Mouse (Mus musculus) heart, embryonic 13.5 days (tissue): ENCODE measurements around the gene B230104I21Rik. TPM values are rescaled to one million over a fixed set of nuclear protein-coding genes. Genes with fewer than 3 reads are reported as not detected.

ENCODE experiments used
- ATAC-seq: fragments of 200-750 bp; cut with Nextera tagmentation; 2 replicates; pipeline ENCODE4 v1.8.0; 2017; ENCODE audit warnings: moderate TSS enrichment; ENCODE audit not compliant: insufficient number of reproducible peaks, low FRiP score, low TSS enrichment; ENCODE audit errors: extremely low read depth
- H3K27ac ChIP-seq: fragments of 300-500 bp; sonication (generic); replicated peaks from 2 replicates; pipeline ENCODE4 v1.5.1; 2015; ENCODE audit warnings: moderate library complexity, mild to moderate bottlenecking, inconsistent platforms
- H3K27me3 ChIP-seq: fragments of 300-500 bp; sonication (generic); replicated peaks from 2 replicates; pipeline ENCODE4 v1.6.1; 2015; ENCODE audit warnings: mild to moderate bottlenecking, inconsistent platforms
- H3K36me3 ChIP-seq: fragments of 300-500 bp; sonication (generic); 2 replicates; pipeline ENCODE4 v1.6.1; 2015; ENCODE audit warnings: mild to moderate bottlenecking, inconsistent platforms
- H3K4me1 ChIP-seq: fragments of 300-500 bp; sonication (generic); 2 replicates; pipeline ENCODE4 v1.6.1; 2015; ENCODE audit warnings: inconsistent platforms
- H3K4me2 ChIP-seq: fragments of 300-500 bp; sonication (generic); 2 replicates; pipeline ENCODE4 v1.6.1; 2015; ENCODE audit warnings: inconsistent platforms, mild to moderate bottlenecking, moderate library complexity
- H3K4me3 ChIP-seq: fragments of 300-500 bp; sonication (generic); 2 replicates; pipeline ENCODE4 v1.5.1; 2015; ENCODE audit warnings: moderate library complexity, mild to moderate bottlenecking, inconsistent platforms
- H3K9ac ChIP-seq: fragments of 300-500 bp; sonication (generic); 2 replicates; pipeline ENCODE4 v1.6.1; 2015; ENCODE audit warnings: inconsistent platforms, mild to moderate bottlenecking, moderate library complexity
- H3K9me3 ChIP-seq: fragments of 300-500 bp; sonication (generic); 2 replicates; pipeline ENCODE4 v1.6.1; 2016; ENCODE audit warnings: inconsistent platforms
- WGBS: fragments of 180-500 bp; shearing (Covaris S2); methylation state at CpG from one replicate; pipeline ENCODE4 v1.1.7; 2015; ENCODE audit warnings: mixed read lengths; 5-methylcytosine and 5-hydroxymethylcytosine counted together
- polyA plus RNA-seq: library from polyadenylated mRNA; unstranded; fragments of >200 nt; fragmentation: Nextera tagmentation; extraction: Ambion mirVana; gene quantifications from 2 replicates; pipeline ENCODE4 v1.2.1, GENCODE M21; 2015

The B230104I21Rik gene
- polyA plus RNA-seq, 1 experiment from 2014 or later = not detected

GRCm38 (mm10) chr4:154371542-154372247 is 35.8 kb downstream of the B230104I21Rik start:
- Histone ChIP-seq H3K27ac (no peak overlapping the region), H3K27me3 (peaks cover 59% of the 10 kb centered on the region), H3K4me1 (peaks cover 47% of the 10 kb centered on the region), H3K36me3 (no peaks in the 10 kb centered on the region), H3K4me2 (no peak overlapping the region), H3K4me3 (no peak overlapping the region), H3K9me3 (no peaks in the 10 kb centered on the region), H3K9ac (no peak overlapping the region; the same call in 1 of the 2 replicates)
- WGBS = 55% methylated on average over 13 of the region's 13 CpGs
- no peak for ATAC-seq

- Histone ChIP-seq H3K27ac (no peak overlapping the region), H3K27me3 (peaks cover 68% of the 10 kb centered on the region), H3K9me3 (no peaks in the 10 kb centered on the region), H3K36me3 (no peaks in the 10 kb centered on the region), H3K9ac (no peak overlapping the region), H3K4me3 (no peak overlapping the region), H3K4me1 (peaks cover 19% of the 10 kb centered on the region), H3K4me2 (no peak overlapping the region)
- 75% methylated on average over 10 of the region's 10 CpGs for WGBS
- no peak for ATAC-seq
Observed at GRCm38 (mm10) chr4:154375939-154376625, 40.2 kb downstream of the B230104I21Rik start.

GRCm38 (mm10) chr4:154378876-154379275 is 42.9 kb downstream of the B230104I21Rik start:
- Histone ChIP-seq H3K9ac (no peak overlapping the region), H3K4me2 (no peak overlapping the region), H3K4me3 (no peak overlapping the region), H3K36me3 (no peaks in the 10 kb centered on the region), H3K27me3 (peaks cover 70% of the 10 kb centered on the region), H3K27ac (no peak overlapping the region), H3K4me1 (no peaks in the 10 kb centered on the region), H3K9me3 (no peaks in the 10 kb centered on the region)
- 91% methylated on average over 2 of the region's 2 CpGs for WGBS
- no peak for ATAC-seq

- Histone ChIP-seq H3K9me3 (no peaks in the 10 kb centered on the region), H3K4me1 (peaks cover 43% of the 10 kb centered on the region), H3K36me3 (no peaks in the 10 kb centered on the region), H3K4me2 (no peak overlapping the region), H3K27me3 (peaks cover 95% of the 10 kb centered on the region), H3K9ac (no peak overlapping the region), H3K27ac (no peak overlapping the region), H3K4me3 (no peak overlapping the region)
- no peak for ATAC-seq
- WGBS = 67% methylated on average over 8 of the region's 8 CpGs
Observed at GRCm38 (mm10) chr4:154385208-154385607, 49.3 kb downstream of the B230104I21Rik start.

GRCm38 (mm10) chr4:154385918-154386317 is 50.0 kb downstream of the B230104I21Rik start:
- no peak for ATAC-seq
- Histone ChIP-seq H3K27me3 (peaks cover 96% of the 10 kb centered on the region), H3K4me3 (no peak overlapping the region), H3K9me3 (no peaks in the 10 kb centered on the region), H3K9ac (no peak overlapping the region), H3K36me3 (no peaks in the 10 kb centered on the region), H3K4me2 (no peak overlapping the region), H3K27ac (no peak overlapping the region), H3K4me1 (peaks cover 50% of the 10 kb centered on the region)
- WGBS = 50% methylated on average over 2 of the region's 2 CpGs

GRCm38 (mm10) chr4:154386810-154387209 is 50.9 kb downstream of the B230104I21Rik start:
- H3K27ac ChIP-seq = peak overlapping the region; percentile 59
- WGBS = 28% methylated on average over 8 of the region's 8 CpGs
- H3K4me1 ChIP-seq = peaks cover 59% of the 10 kb centered on the region
- no peaks in the 10 kb centered on the region for H3K36me3 ChIP-seq
- H3K9ac ChIP-seq = peak overlapping the region; percentile 55
- H3K9me3 ChIP-seq = no peaks in the 10 kb centered on the region
- H3K4me2 ChIP-seq = no peak overlapping the region
- peaks cover 97% of the 10 kb centered on the region for H3K27me3 ChIP-seq
- no peak for ATAC-seq
- H3K4me3 ChIP-seq = no peak overlapping the region

- ATAC-seq = no peak
- WGBS = 79% methylated on average over 2 of the region's 2 CpGs
- Histone ChIP-seq H3K4me1 (peaks cover 87% of the 10 kb centered on the region), H3K9ac (peak overlapping the region; percentile 67; the same call in 1 of the 2 replicates), H3K27me3 (peaks cover 80% of the 10 kb centered on the region), H3K4me2 (no peak overlapping the region), H3K27ac (no peak overlapping the region), H3K4me3 (no peak overlapping the region), H3K9me3 (no peaks in the 10 kb centered on the region), H3K36me3 (no peaks in the 10 kb centered on the region)
Observed at GRCm38 (mm10) chr4:154389641-154390040, 53.7 kb downstream of the B230104I21Rik start.

GRCm38 (mm10) chr4:154390333-154391080 is 54.6 kb downstream of the B230104I21Rik start:
- peaks cover 86% of the 10 kb centered on the region for H3K4me1 ChIP-seq

GRCm38 (mm10) chr4:154392641-154393040 is 56.7 kb downstream of the B230104I21Rik start:
- ATAC-seq = no peak
- peak overlapping the region; percentile 40 for H3K9ac ChIP-seq
- WGBS = 71% methylated on average over 1 of the region's 1 CpGs
- peak overlapping the region; percentile 94 for H3K27ac ChIP-seq
- peak overlapping the region; percentile 34 for H3K4me2 ChIP-seq
- H3K27me3 ChIP-seq = peaks cover 82% of the 10 kb centered on the region
- H3K9me3 ChIP-seq = no peaks in the 10 kb centered on the region
- H3K4me3 ChIP-seq = no peak overlapping the region
- peaks cover 65% of the 10 kb centered on the region for H3K4me1 ChIP-seq
- no peaks in the 10 kb centered on the region for H3K36me3 ChIP-seq

More at GRCm38 (mm10) chr4:154390333-154391080, 54.6 kb downstream of the B230104I21Rik start:
- Histone ChIP-seq H3K27ac (0 out of 2 replicates have a peak overlapping the region, but pooled peaks have one; percentile 94), H3K27me3 (peaks cover 80% of the 10 kb centered on the region), H3K9me3 (no peaks in the 10 kb centered on the region), H3K9ac (peak overlapping the region; percentile 67), H3K4me2 (peak overlapping the region; percentile 7; the same call in 1 of the 2 replicates), H3K4me3 (no peak overlapping the region), H3K36me3 (no peaks in the 10 kb centered on the region)
- WGBS = 25% methylated on average over 20 of the region's 20 CpGs
- ATAC-seq = no peak

- H3K4me3 ChIP-seq = no peak overlapping the region
- no peaks in the 10 kb centered on the region for H3K36me3 ChIP-seq
- peak overlapping the region; percentile 94 for H3K27ac ChIP-seq
- peak overlapping the region; percentile 40 for H3K9ac ChIP-seq
- ATAC-seq = peak; percentile 68
- 3% methylated on average over 18 of the region's 18 CpGs for WGBS
- peaks cover 77% of the 10 kb centered on the region for H3K27me3 ChIP-seq
- no peaks in the 10 kb centered on the region for H3K9me3 ChIP-seq
- H3K4me2 ChIP-seq = peak overlapping the region; percentile 34
- peaks cover 57% of the 10 kb centered on the region for H3K4me1 ChIP-seq
Observed at GRCm38 (mm10) chr4:154393196-154394122, 57.5 kb downstream of the B230104I21Rik start.
